Mouse (Mus musculus) right cerebral cortex, postnatal 36 days (tissue): Measurements from ENCODE around the gene Med18.
A peak's percentile ranks its signal among the peaks of the same experiment; 100 is the strongest.

Experiments used
- DNase-seq, 2 experiments: peaks; one replicate each; pipeline ENCODE4 v3.0.0; 2022; ENCODE audit warnings: low spot score in 2 of 2, mixed read lengths in 1 of 2

The Med18 gene

DNA sequence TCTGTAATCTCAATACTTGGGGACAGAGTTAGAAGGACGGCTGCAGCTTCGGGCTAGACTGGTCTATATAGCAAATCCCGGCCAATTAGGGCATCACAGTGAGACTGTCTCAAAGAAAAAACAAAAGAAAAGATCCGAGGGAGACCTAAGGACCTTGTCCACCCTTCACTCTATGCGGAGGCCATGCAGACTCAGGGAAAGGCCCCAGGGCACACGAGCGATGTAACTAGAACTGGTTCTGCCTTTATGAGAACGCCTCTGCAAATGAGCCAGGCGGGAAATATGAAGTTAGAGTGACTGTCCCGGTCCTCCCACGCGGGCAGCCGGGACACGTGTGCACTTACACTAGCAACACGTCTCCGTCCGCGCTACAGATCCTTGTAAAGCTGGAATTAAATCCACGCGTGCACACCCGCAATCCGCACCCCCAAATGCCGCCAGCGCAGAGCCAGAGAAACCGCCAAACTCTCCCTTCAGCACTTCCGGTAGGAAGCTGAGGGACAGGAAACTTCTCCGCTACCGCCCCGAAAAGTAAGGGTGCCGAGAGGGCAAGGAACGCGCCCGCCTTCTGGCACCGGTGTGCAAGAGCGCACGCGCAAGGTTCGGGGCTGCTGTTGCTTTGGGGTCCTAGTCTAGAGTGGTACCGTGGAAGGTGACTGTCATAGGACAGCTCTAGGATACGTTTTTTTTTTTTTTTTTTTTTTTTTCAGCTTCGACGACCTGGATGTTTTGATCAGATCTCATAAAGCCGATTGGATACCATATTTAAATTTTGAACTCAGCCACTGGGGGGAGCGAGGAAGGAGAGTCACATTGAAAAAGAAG, at the start of gene Med18:
TSS of gene Med18 (minus strand) at position 492 of the 825 bp plus-strand sequence.
- DNase-seq = peak; percentile 90 to 91

DNA sequence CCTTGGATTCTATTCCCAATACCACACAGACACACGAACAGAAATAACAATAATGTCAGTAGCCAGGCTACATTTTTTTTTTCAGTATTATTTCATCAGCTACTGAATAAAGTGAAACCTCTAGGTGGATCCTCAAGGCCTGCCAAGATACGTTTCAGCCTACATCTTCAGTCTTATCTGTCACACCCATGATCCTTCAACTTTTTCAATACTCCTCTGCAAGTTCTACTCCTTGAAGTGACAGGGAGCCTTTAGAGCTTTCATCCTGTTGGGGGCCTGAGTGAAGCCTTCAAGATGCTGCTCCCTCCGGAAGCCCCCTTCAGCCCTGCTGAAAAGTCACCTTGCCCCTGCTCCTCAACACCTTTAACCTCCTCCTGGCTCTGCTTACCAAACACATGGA, 48.4 kb upstream of the Med18 start:
- no peak for DNase-seq

DNA sequence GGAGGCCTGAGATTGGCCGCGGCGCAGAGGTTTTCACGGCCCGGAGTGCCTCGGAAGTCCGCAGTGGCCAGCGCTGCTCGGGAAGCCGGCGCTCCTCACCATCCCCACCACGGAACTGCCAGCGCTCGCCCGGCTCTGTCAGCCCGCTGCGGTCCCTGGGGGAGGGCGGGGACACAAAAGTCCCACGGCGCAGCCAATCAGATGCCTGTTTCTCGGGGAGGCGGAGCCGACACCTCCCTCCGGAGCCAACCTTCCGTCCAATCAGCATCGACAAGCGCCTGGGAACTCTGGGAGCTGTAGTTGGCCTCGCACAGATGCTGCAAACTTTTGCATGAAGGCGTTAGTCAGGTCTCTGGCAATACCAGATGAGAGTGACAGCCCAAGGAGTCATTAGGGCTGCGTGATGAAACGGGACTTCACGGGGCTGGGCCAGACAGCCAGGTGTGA, 46.7 kb upstream of the Med18 start, which contains the start of gene Sesn2:
TSS of gene Sesn2 (minus strand) at position 150 of the 447 bp plus-strand sequence.
- peak; percentile 96 to 97 for DNase-seq

DNA sequence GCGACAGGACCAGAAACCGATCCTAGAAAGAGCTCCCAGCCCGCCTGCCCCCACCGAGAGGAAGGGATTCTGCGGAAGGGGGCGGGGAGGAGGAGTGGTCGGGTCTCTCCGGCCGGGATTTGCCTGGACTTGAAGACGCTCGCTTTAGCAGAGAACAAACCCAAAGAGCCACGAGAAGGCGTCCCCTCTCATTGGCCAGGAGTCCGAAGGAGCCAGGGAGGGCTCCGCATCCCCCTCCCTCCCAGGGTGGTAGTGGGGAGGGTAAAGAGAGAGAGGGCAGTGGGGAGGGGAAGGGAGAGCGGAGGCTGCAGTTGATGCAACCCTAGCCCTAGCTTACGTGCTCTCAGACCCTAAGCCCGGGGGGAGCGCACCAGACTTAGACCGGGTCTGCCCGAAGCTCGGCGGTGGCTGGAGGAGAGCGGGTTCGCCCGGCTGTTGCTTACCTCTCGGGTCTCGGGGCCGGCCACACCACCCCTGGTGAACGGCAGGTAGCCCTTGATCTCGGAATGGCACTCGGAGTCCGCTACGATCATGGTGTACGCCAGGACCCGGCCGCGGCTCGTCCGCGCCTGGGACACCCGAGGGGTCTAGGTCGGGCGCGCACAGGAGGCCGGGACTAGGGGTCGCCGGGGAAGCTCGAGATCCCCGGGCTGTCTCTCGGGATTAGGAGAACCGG, 46.0 kb upstream of the Med18 start:
- peak; percentile 44 to 50 for DNase-seq

DNA sequence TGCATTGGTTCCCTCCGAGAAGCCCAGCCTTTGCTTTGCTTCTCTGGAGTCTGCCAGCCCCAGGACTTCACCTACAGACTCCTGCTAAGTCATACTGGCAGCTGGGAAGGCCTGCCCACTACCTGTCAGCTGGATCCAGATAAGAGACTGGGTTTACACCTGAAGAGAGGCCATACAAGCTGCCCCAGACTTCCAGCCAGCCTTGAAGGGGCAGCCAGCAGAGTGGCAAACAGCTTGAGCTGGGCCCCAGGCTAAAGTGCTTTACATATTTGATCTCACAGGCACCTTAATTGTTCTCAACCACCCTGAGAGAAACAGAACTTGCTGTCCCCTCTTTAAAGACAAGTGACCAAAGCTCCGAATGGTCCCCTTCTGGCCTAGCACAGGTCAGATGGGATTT, 43.5 kb upstream of the Med18 start:
- no peak for DNase-seq

DNA sequence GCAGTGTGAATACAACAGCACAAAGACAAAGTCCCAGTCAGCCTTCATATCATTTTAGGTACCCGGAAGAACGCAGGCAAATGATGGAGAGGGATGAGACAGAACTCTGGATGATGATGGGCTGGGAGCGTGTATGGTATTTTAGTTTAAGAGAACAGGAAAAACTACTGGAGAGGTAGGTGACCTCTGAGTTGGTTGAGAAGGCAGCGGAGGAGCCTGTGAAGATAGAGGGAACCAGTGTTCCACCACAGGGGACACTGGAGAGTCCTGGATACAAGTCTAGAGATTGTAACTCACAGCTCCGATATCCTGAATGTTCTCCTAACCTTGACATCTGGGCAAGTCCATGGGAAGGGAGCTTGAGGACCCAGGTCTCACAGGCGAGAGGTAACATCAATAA, 42.5 kb upstream of the Med18 start:
- no peak for DNase-seq

DNA sequence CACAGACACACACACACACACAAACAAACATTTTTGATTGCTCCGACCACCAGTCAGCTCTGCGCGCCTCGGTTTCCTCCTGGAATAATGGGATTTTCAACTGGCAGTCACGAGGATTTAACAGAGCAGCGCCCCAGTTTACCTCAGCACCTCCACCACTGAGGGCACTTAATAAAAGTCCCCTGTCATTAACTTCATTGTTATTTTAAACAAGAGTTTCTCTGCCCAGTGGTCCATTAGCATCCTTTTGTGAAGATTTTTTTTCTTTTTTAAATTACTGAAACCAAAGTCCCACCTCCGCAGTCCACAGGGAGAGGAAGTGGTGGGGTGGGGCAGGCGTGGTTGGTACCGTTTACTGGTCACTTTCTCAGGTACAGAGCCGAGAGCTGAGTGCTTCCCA, 42.1 kb upstream of the Med18 start:
- DNase-seq = no peak

DNA sequence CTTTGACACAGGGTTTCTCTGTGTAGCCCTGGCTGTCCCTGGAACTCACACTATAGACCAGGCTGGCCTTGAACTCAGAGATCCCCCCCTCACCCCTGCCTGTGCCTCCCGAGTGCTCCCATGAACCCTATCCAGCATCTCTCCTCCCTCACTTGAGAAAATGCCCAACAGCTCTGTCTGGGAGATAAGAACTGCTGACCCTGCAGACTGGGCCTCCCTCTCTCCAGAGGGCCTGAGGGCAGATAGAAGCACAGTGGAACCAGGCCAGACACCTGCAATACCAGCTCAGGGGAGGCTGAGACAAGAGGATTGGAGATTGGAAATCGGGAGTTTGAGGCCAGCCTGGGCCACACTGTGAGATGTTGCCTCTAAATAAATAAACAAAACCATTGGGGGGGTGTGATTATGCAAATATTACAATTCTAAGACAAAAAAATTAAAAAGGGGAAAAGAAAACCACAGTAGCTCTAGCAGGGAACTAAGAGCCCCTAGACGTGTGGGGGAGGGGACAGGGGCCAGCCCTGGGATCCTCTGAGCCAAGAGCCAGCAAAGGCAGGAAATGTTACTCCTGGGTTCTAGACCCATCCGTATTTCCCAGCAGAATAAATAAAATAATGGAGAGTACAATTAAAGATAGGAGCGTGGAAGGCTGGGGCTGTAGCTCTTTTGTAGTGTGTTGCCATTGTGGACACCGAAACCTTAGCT, 41.5 kb upstream of the Med18 start:
- DNase-seq = no peak

DNA sequence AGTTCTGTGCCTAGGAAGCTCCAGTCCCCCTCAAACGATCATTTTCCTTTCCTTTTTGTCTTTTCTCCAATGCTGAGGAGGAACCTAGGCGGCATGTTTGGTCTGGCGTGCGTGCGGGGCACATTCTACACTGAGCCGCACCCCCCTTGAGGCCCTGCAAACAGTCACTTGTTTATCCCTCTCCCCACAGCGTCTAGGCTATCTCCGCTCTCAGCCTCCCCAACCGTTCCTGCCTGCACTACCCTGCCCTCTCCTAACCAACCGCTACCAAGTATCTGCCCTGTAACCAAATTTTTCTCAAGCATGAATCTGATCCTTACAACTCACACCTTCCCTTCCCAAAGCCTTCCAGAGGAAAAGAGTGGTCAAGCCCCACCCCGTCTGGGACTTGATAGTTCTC, 39.6 kb upstream of the Med18 start:
- no peak for DNase-seq

DNA sequence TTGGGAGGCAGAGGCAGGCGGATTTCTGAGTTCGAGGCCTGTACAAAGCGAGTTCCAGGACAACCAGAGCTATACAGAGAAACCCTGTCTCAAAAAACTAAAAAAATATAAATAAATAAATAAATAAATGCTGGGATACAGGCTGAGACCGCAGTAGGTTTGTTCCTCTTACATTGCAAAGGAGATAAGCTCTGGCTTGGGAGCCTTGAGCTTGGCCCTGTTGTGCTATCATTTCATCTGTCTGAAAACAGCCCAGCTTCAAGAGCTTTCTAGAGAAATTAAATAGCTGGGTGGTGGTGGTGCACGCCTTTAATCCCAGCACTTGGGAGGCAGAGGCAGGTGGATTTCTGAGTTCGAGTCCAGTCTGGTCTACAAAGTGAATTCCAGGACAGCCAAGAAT, 37.9 kb upstream of the Med18 start:
- DNase-seq = no peak

DNA sequence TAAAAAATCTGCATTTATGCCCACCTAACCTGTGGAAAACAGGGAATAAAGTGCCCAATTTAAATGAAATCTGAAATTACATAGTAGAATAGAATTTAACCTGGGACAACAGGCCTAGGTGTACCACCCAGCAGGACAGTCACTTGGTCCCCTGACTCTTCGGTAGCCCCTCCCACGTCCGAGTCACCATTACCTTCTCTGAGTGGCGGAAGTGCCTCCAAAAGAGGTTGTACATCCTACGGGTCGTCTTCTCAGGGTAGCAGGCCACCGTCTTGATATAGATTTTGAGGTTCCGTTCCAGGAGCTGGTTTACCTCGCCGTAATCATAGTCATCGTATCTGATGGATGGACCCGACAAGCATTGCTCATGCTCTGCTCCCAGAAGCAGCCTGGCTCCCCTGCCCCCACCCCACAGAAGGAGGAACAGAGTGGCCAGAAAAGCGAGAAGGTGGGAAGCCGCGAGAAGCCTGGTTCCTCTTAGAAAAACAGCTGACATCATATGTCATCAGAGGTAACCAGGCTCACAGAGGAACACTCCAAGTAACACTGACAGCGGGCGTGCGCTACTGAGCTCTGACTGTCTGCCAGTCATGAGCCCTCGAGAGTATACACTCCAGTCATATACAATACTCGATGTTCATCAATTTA, 30.7 kb upstream of the Med18 start:
- DNase-seq = no peak

DNA sequence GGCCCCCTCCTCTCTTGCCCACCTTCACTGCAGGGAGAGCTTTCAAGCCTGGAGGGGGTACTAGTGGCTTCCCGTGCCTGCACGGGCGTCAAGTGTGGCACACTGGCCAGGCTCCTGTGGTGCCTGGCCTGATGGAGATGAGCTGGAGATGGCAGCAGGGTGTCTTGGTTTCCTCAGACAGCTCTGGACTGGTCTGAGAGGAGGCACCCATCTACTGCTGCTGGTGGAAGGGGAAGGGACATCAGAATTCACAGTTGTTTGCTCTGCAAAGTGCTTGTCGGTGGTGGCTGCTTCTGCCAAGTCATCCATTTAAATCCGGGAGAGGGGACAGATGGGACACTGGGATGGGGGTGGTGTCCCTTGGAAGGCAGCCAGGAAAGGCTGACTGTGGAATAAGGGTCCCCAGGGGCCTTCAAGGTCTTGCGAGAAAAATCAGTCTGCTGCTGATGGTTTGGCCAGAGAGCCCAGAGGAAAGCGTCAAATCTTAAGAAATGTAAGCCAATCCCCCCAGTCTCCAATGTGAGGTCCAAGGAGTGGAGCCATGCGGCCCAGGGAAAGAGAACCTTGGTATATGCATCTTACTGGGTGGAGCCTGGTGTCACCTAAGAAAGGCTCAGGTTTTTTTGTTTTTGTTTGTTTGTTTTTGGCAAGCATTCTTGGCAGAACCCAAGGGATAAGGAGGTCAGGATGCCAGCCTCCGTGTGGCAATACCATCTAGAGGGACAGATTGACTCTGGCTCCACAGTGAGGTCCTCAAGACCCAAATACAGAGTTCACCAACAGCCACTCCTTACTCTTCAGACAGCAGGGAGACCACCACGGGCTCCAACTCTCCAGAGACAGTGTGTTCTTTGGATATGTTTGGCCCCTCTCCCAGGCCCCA, 28.7 kb upstream of the Med18 start:
- DNase-seq = no peak

DNA sequence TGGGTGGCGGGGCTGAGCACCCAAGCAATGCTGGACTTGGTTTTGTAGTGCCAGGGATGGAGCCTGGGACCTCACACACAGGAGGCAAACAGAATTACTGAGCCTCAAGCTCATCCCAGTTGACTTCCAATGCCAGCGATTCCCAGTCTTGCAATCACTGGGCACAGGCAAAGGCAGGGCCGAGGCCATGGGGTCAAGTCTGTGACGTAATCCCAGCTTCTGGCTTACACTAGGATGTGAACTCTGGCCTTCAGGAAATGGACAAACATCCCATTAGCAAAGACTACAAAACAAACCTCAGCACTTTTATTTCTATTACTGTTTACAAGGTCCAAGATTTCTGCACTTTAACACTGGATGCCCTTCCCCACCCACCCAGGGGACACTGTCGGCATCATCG, 28.0 kb upstream of the Med18 start:
- no peak for DNase-seq

DNA sequence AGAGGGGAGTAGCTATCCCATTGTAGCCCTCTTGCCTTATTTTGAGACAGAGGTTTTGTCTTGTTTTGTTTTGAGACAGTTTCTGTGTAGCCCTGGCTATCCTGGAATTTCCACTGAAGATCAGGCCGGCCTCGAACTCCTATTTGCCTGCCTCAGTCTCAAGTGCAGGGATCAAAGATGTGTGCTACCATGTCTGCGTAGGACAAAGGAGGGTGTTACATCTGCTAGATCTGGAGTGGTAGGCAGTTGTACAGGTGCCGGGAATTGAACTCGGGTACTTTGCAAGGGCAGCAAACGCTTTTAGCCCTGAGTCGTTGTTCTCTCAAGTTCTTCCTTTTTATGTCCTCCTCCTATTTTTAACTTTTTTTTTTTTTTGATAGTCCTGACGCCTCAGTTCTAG, 27.3 kb upstream of the Med18 start:
- no peak for DNase-seq

DNA sequence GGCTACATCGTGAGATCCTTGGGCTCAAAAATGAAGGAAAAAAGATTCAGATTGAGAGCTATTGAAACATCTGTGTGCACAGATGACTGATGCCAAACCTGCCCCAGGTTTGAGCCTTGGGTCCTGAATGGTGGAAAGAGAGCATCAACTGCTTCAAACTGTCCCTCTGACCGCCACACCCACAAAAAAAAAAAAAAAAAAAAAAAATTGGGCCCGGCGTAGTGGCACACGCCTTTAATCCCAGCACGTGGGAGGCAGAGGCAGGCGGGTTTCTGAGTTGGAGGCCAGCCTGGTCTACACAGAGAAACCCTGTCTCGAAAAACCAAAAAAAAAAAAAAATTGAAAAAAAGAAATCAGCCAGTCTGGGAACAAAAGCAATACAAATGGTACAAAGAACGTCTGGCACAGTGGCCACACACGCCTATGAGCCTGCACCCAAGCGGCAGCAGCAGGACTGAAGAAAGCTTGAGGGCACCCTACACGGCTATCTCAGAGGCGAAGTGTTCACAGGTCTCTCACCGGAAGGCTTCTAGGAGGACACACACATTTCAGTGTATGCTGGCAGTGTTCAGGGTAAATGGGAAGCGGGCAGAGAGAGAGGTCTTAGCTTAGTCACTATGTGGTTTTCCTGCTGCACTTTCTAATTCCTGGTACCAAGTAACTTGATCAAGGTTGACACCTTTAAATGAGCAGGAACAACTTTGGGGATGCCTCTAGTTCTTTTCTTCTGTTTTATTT, 26.7 kb upstream of the Med18 start:
- DNase-seq = no peak

DNA sequence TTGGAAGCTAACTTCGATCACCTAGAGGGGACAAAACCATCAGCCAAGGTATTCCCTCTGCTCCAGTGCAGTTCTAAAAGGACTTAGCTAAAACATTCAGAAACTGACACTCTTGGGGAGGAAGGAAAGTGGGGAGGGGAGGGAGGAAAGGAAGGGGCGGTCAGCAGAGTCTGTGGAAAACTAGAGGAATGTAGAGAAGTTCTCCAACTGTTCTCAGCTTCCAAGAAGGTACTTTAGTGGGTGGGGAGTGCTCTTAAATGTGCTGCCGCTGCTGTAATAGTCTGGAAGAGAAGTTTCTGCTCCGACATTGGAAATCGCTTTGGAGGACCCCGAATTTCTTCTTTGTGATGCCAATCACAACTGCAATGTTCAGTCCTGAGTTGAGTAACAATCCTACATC, 25.3 kb upstream of the Med18 start:
- DNase-seq = no peak

DNA sequence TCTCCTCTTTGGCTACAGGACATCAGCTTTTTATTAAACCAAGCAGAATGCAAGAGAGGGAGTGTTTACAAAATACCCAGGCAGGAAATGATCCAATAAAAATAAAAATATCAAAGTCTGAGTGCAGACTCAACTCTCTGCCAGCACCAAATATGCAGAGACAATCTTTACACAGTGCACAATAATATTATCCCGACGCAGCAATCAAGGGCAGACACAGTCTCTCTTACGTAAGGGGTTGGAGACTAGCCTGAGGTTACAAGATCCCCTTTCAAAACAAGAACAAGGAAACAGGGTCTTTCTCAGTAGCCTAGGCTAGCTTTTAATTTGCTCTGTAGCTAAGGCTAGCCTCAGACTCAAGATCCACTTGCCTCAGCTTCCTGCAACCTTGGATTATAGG, 24.8 kb upstream of the Med18 start:
- DNase-seq = no peak

DNA sequence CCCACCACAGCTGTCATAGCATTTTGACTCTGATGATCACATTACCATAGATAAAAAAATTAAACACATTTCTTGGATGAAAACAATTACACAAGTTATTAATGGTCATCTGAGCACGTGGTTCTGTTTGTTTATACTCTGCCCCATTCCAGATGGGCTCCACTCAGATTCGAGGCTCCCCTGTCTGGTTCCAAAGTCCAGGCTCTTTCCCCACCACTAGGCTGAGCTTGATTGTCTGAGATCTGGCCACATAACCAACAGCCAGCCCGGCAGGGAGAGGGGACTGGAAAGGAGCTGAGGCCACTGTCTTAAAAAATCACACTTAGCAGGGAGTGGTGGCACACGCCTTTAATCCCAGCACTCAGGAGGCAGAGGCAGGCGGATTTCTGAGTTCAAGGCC, 21.1 kb upstream of the Med18 start:
- no peak for DNase-seq

DNA sequence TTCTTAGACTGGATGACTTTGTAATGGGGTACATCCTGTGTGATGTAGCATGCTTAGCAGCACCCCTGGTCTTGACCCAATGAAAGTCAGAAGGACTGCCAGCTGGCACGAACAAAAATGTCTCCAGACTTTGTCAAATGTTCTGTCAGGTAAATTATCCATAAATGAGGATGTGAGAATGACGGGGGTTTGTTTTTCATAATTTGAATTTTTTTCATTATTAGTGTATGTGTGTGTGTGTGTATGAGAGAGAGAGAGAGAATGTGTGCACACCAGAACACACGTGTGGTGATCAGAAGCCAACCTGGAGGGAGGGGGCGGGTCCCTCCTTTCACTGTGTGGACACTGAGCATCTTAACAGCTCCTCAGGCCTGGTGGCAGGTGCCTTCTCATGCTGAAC, 20.5 kb upstream of the Med18 start:
- no peak for DNase-seq

DNA sequence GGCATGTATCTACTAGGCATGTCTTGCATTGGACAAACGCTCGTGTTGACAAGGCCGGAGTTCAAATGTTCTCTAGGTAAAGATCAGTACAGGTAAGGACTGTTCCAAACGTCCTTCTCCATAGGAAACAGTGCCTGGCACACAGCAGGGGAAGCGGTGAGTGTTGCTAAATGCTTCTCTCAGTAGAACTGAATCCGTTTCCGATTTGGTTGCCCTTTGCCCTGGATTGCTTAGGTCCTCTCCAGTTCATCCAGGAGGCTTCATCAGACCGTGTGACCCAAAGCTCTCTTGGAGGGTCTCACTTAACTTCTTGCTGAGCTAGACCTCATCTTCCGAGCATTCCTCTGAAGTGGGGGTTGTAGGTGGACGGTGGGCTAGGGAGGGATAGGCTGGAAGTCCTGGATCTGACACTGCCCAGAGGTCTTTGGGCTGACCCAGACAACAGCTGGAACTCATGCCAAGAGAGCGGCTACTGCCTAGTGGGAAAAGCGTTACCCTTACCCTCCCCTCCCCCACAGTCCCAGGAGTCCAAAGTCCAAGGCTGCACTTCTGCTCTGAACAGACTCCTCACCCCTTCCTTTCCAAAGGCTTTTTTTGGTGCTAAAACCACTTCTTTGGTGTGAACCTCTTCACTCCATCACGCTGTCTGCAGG, 19.4 kb upstream of the Med18 start:
- no peak for DNase-seq
